Mouse (Mus musculus) heart, embryonic 14.5 days (tissue): ENCODE measurements around the gene Anxa6. TPM values are rescaled to one million over a fixed set of nuclear protein-coding genes. Genes with fewer than 3 reads are reported as not detected.

ENCODE experiments used
- ATAC-seq: fragments of 200-750 bp; cut with Nextera tagmentation; 2 replicates; pipeline ENCODE4 v1.8.0; 2017; ENCODE audit warnings: low read depth, moderate TSS enrichment; ENCODE audit not compliant: insufficient number of reproducible peaks, insufficient read depth, low FRiP score
- H3K27ac ChIP-seq, 2 experiments: fragments of 200-500 bp in 1 of 2; fragments of 300-500 bp in 1 of 2; sonication (generic) in 1 of 2; replicated peaks in 1 of 2; 2 replicates each; pipeline ENCODE4 v1.5.1; 2012 to 2014; ENCODE audit warnings: low read depth in 2 of 2, low read length in 2 of 2, control low read depth in 1 of 2, mild to moderate bottlenecking in 1 of 2, mixed read lengths in 1 of 2; ENCODE audit not compliant: control insufficient read depth in 1 of 2, insufficient read depth in 1 of 2
- H3K27me3 ChIP-seq: fragments of 300-500 bp; sonication (generic); 2 replicates; pipeline ENCODE4 v1.6.1; 2014; ENCODE audit warnings: mild to moderate bottlenecking, low read length, control low read depth; ENCODE audit not compliant: control insufficient read depth, insufficient read depth
- H3K36me3 ChIP-seq: fragments of 300-500 bp; sonication (generic); 2 replicates; pipeline ENCODE4 v1.6.1; 2014; ENCODE audit warnings: mild to moderate bottlenecking, control low read depth, low read length, mixed read lengths; ENCODE audit not compliant: control insufficient read depth, insufficient read depth
- H3K4me1 ChIP-seq, 2 experiments: fragments of 200-500 bp in 1 of 2; fragments of 300-500 bp in 1 of 2; sonication (generic) in 1 of 2; 2 replicates each; pipeline ENCODE4 v1.6.1; 2012 to 2014; ENCODE audit warnings: low read length in 2 of 2, control low read depth in 1 of 2, mixed read lengths in 1 of 2; ENCODE audit not compliant: control insufficient read depth in 2 of 2, insufficient read depth in 2 of 2
- H3K4me2 ChIP-seq: fragments of 300-500 bp; sonication (generic); 2 replicates; pipeline ENCODE4 v1.6.1; 2014; ENCODE audit warnings: mild to moderate bottlenecking, low read length
- H3K4me3 ChIP-seq, 2 experiments: fragments of 200-500 bp in 1 of 2; fragments of 300-500 bp in 1 of 2; sonication (generic) in 1 of 2; 2 replicates each; pipeline ENCODE4 v1.5.1; 2012 to 2014; ENCODE audit warnings: low read length in 2 of 2, mild to moderate bottlenecking in 2 of 2, control low read depth in 1 of 2, low read depth in 1 of 2, moderate library complexity in 1 of 2; ENCODE audit not compliant: control insufficient read depth in 1 of 2, insufficient read depth in 1 of 2
- H3K9ac ChIP-seq: fragments of 300-500 bp; sonication (generic); 2 replicates; pipeline ENCODE4 v1.6.1; 2014; ENCODE audit warnings: mild to moderate bottlenecking, low read length
- H3K9me3 ChIP-seq: fragments of 300-500 bp; sonication (generic); 2 replicates; pipeline ENCODE4 v1.6.1; 2016; ENCODE audit warnings: low read length, control low read depth; ENCODE audit not compliant: control insufficient read depth
- WGBS: fragments of 180-500 bp; shearing (Covaris S2); extraction: QIAGEN DNeasy Blood & Tissue Kit; methylation state at CpG from one replicate; pipeline ENCODE4 v1.1.7; 2014; 5-methylcytosine and 5-hydroxymethylcytosine counted together
- polyA plus RNA-seq: library from polyadenylated mRNA; unstranded; fragments of >200 nt; fragmentation: Nextera tagmentation; extraction: Ambion mirVana; gene quantifications from 2 replicates; pipeline ENCODE4 v1.2.1, GENCODE M21; 2014

Gene Anxa6
- polyA plus RNA-seq, 1 experiment from 2014 or later, result 369 TPM

DNA sequence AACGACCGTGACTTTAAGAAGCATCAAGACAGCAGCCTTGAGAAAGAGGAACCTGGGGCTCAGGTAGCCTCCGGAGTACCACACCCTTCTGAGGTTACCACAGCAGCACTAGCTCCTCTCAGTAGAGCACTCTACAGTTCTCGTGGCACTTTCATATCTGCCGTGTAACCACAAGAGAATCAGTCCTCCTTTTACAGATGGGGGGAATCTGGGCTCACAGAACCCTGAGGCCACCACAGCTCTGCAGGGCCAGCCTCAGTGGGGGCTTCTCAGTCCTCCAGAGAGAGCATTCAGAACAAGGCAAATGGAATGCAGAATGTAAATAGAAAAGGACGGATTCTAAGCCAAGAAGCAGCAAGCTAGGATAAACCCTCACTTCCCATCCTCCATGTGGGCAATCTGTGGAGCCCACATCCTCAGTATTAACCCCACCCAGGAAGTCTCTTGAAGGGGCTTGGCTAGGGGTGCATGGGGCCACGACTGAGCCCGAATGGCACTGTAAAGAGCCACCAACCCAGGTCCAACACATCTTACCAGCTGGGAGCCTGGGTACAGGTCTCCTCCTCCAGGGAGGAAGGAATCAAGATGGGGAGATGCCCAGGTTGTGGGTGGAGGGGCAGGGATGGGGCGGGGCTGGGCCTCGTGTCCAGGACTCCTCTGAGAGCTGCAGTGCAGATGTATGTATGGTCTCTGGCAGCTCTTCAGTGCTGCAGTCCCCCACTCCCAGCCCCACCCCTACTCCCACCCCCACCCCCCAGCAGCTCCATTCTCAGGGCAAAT is 1.8 kb downstream of the Anxa6 start:
- H3K4me1 ChIP-seq, result peaks cover 29 to 54% of the 10 kb centered on the region in 2 experiments
- peak overlapping the region; percentile 93 for H3K4me3 ChIP-seq
- H3K9ac ChIP-seq, result peak overlapping the region; percentile 91
- peak overlapping the region; percentile 95 for H3K4me2 ChIP-seq
- 38% methylated on average over 10 of the region's 10 CpGs for WGBS
- ATAC-seq, result no peak
- H3K36me3 ChIP-seq, result peaks cover 31% of the 10 kb centered on the region
- no peaks in the 10 kb centered on the region for H3K9me3 ChIP-seq
- peak overlapping the region; percentile 38 to 87 for H3K27ac ChIP-seq
- H3K27me3 ChIP-seq, result no peaks in the 10 kb centered on the region

- Histone ChIP-seq H3K27ac (no peak overlapping the region), H3K4me3 (no peak overlapping the region), H3K9me3 (no peaks in the 10 kb centered on the region), H3K4me2 (no peak overlapping the region), H3K27me3 (no peaks in the 10 kb centered on the region), H3K9ac (no peak overlapping the region; the same call in 1 of the 2 replicates), H3K4me1 (peaks cover 39 to 77% of the 10 kb centered on the region in 2 experiments), H3K36me3 (peaks cover 48% of the 10 kb centered on the region)
- ATAC-seq, result no peak
- WGBS, result 55% methylated on average over 2 of the region's 2 CpGs
These were observed 4.7 kb downstream of the Anxa6 start for GRCm38 (mm10) chr11:55028509-55028908.

DNA sequence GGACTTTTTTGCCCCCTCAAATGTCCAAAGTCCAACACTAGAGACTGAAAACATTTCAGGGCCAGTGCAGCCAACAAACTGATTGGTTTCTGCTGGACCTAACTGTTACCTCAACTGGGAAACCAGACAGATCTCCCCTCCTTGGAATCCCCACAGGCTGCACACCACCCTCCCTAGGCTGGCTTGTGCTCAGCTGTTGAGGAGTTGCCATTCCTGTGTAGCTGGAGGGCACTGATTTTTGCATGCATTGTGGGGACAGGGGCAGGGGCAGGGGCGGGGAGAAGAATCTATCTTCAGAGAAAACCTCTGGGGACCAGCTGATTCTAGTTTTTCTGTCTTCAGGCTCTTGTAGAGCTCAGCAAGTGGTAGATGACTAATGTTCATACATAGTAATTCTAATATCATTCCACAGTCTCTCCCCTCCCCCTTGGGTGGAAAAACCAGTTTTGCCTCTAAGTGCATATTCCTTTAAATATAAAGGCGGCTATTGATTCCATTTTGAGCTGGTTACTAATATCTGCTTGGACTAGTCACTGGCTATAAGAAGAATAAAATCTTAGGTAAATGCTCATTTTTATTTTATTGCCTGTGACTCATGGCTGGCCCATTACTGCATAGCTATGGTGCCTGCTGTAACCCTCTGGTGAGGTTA is 5.9 kb downstream of the Anxa6 start:
- Histone ChIP-seq H3K36me3 (peaks cover 48% of the 10 kb centered on the region), H3K27ac (peak overlapping the region in 1 of 2 experiments; percentile 51; a peak in 1 of 4 replicates), H3K4me1 (peaks cover 48 to 88% of the 10 kb centered on the region in 2 experiments), H3K4me2 (no peak overlapping the region), H3K27me3 (no peaks in the 10 kb centered on the region), H3K4me3 (no peak overlapping the region), H3K9ac (peak overlapping the region; percentile 30; the same call in 1 of the 2 replicates), H3K9me3 (no peaks in the 10 kb centered on the region)
- no peak for ATAC-seq
- 93% methylated on average over 2 of the region's 2 CpGs for WGBS

- H3K27me3 ChIP-seq, result no peaks in the 10 kb centered on the region
- H3K4me3 ChIP-seq, result no peak overlapping the region
- WGBS, result 74% methylated on average over 4 of the region's 4 CpGs
- H3K4me2 ChIP-seq, result no peak overlapping the region
- no peaks in the 10 kb centered on the region for H3K9me3 ChIP-seq
- peaks cover 53 to 89% of the 10 kb centered on the region in 2 experiments for H3K4me1 ChIP-seq
- H3K36me3 ChIP-seq, result peaks cover 53% of the 10 kb centered on the region
- peak overlapping the region in 1 of 2 experiments; percentile 51; a peak in 3 of 4 replicates for H3K27ac ChIP-seq
- no peak overlapping the region for H3K9ac ChIP-seq
- ATAC-seq, result no peak
These were observed 7.3 kb downstream of the Anxa6 start for GRCm38 (mm10) chr11:55025896-55026295.

- Histone ChIP-seq H3K4me2 (peak overlapping the region; percentile 52), H3K27ac (peak overlapping the region; percentile 98 to 99), H3K27me3 (no peaks in the 10 kb centered on the region), H3K9me3 (no peaks in the 10 kb centered on the region), H3K9ac (peak overlapping the region; percentile 59), H3K4me1 (peaks cover 67 to 99% of the 10 kb centered on the region in 2 experiments), H3K4me3 (0 out of 4 replicates have a peak overlapping the region, but pooled peaks of 1 of the 2 experiments have one; percentile 6), H3K36me3 (peaks cover 65% of the 10 kb centered on the region)
- peak; percentile 19; the same call in 1 of the 2 replicates for ATAC-seq
- WGBS, result 51% methylated on average over 3 of the region's 3 CpGs
These were observed 9.7 kb downstream of the Anxa6 start for GRCm38 (mm10) chr11:55023583-55023982.

DNA sequence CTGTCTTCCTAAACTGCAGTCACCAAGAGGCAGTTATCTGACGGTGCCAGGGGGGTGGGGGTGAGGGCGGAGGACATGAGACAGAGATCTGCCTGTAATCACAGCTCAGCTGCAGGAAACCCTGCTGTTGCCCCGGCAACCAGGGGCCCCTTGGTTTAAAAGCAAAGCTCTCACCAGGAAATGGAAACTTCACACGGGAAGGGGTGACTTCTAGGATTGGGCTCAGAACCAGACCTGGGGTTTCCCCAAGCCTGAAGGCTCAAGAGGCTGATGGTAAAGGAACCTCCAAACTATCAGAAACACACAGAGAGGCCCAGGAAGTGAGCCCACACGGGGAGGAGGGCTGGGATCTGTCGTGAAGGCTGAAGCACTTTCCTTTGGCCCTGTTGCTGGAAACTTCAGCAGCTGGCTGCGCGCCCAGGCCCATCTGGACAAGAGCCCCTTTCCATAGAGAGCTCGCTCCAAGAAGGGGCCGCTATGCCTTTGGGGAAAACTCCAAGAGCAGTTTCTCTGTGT is 10.1 kb downstream of the Anxa6 start:
- H3K4me2 ChIP-seq, result peak overlapping the region; percentile 52
- peak overlapping the region in 1 of 2 experiments; percentile 6; a peak in 2 of 4 replicates for H3K4me3 ChIP-seq
- ATAC-seq, result peak; percentile 82
- no peaks in the 10 kb centered on the region for H3K9me3 ChIP-seq
- 0% methylated on average over 10 of the region's 10 CpGs for WGBS
- H3K36me3 ChIP-seq, result peaks cover 67% of the 10 kb centered on the region
- peak overlapping the region; percentile 59 for H3K9ac ChIP-seq
- H3K27ac ChIP-seq, result peak overlapping the region; percentile 98 to 99
- H3K27me3 ChIP-seq, result no peaks in the 10 kb centered on the region
- peaks cover 66 to 99% of the 10 kb centered on the region in 2 experiments for H3K4me1 ChIP-seq

DNA sequence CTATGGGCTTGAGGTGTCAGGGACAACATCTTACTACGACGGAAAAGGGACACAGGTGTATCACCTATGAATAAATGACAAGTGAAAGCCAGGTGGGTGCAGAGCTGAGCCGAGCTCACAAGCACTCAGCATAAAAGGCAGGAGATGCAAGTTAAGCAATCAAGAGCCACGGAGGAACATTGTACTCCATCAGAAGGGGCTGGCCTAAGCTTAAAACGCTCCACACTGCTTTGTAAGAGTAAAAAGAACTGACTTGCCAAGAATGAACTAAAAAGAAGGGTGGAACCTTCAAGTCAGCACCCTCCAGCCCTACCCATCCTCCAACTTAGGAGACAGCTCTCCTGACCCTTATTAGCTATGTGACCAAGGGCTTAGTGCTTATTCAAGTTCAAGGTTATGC is 10.7 kb downstream of the Anxa6 start:
- WGBS, result 40% methylated on average over 5 of the region's 5 CpGs
- H3K9ac ChIP-seq, result peak overlapping the region; percentile 59
- H3K4me3 ChIP-seq, result peak overlapping the region in 1 of 2 experiments; percentile 6; a peak in 1 of 4 replicates
- peaks cover 67% of the 10 kb centered on the region for H3K36me3 ChIP-seq
- H3K4me1 ChIP-seq, result peaks cover 62 to 99% of the 10 kb centered on the region in 2 experiments
- 0 out of 2 replicates have a peak, but pooled peaks have one; percentile 12 for ATAC-seq
- no peaks in the 10 kb centered on the region for H3K9me3 ChIP-seq
- peak overlapping the region; percentile 52 for H3K4me2 ChIP-seq
- no peaks in the 10 kb centered on the region for H3K27me3 ChIP-seq
- H3K27ac ChIP-seq, result peak overlapping the region; percentile 98 to 99
